Mouse (Mus musculus): ENCODE data around the gene Camk1. TPM values are rescaled to one million over a fixed set of nuclear protein-coding genes. Genes with fewer than 3 reads are reported as not detected.

Gene Camk1
- polyA plus RNA-seq (2015; fragmentation: Nextera tagmentation; extraction: Ambion mirVana), result 105 and 109 TPM in 2 replicates

- Histone ChIP-seq H3K9ac (ENCODE audit: low read length) (peak within 1 kb of the TSS; percentile 97), H3K9me3 (ENCODE audit: control insufficient read depth, low read length) (no peaks in the 10 kb centered on the region), H3K4me1 (replicated peaks; ENCODE audit: control insufficient read depth, insufficient read depth, low read length) (peaks cover 27% of the 10 kb centered on the region), H3K27me3 (ENCODE audit: control insufficient read depth, insufficient read depth, low read depth, low read length) (no peaks in the 10 kb centered on the region), H3K4me2 (ENCODE audit: low read depth, low read length) (peak within 1 kb of the TSS; percentile 85), H3K4me3 (ENCODE audit: low read length) (peak within 1 kb of the TSS; percentile 83), H3K36me3 (ENCODE audit: control insufficient read depth, insufficient read depth, low read length) (peaks cover 2% of the 10 kb centered on the region; the same call in 1 of the 2 replicates), H3K27ac (ENCODE audit: low read length) (peak within 1 kb of the TSS; percentile 66)
- peak; percentile 94 for ATAC-seq (ENCODE audit: low read depth)
- WGBS, result 9% methylated on average over 32 of the region's 32 CpGs
These were observed at the start of gene Camk1 for GRCm38 (mm10) chr6:113343177-113344092. Gene Camk1, minus strand, starts transcription at chr6:113343984.

DNA sequence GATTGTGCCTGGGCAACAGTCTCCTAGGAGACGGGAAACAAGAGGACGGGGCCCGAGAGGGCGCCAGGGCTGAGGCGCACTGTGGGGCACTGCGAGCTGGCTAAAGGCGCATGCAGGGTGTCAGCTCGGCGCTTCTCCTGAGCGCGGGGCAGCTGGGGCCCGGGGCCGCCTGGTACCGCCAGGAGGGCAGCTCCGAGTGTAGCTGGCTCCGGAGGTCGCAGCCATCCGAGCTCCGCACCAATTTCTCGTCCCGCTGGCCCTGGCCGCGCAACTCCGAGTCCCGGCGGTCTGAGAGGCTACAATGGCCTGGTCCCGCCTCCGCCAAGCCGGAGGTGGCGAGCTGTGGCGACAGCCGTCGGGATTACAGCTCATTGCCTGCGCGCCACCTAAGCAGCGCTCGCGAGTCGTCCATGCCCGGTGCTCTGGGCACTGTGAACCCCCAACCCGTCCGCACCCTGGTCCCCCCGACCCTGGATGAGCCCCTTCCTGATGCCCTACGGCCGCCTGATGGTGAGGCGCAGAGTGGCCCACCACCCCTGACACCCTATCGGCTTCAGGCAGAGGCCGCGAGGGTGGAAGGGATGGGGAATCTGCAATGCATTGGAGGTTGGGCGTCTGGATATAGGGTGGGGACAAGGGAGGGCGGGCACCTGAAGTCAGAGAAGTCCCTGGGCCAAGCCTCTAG lies 48.7 kb upstream of the Camk1 start:
- peak overlapping the region; percentile 84 for H3K4me2 ChIP-seq (ENCODE audit: low read depth, low read length)
- no peaks in the 10 kb centered on the region for H3K27me3 ChIP-seq (ENCODE audit: control insufficient read depth, insufficient read depth, low read depth, low read length)
- no peaks in the 10 kb centered on the region for H3K9me3 ChIP-seq (ENCODE audit: control insufficient read depth, low read length)
- H3K4me1 ChIP-seq (replicated peaks; ENCODE audit: control insufficient read depth, insufficient read depth, low read length), result peaks cover 4% of the 10 kb centered on the region
- peak overlapping the region; percentile 52 for H3K4me3 ChIP-seq (ENCODE audit: low read length)
- H3K36me3 ChIP-seq (ENCODE audit: control insufficient read depth, insufficient read depth, low read length), result peaks cover 21% of the 10 kb centered on the region
- H3K27ac ChIP-seq (ENCODE audit: low read length), result no peak overlapping the region
- ATAC-seq (ENCODE audit: low read depth), result peak; percentile 85
- 3% methylated on average over 50 of the region's 51 CpGs for WGBS
- H3K9ac ChIP-seq (ENCODE audit: low read length), result peak overlapping the region; percentile 69

GRCm38 (mm10) chr6:113392015-113392386 lies 48.2 kb upstream of the Camk1 start:
- no peak; the same call in 1 of the 2 replicates for ATAC-seq (ENCODE audit: low read depth)
- Histone ChIP-seq H3K4me2 (ENCODE audit: low read depth, low read length) (peak overlapping the region; percentile 84), H3K4me3 (ENCODE audit: low read length) (peak overlapping the region; percentile 52), H3K4me1 (replicated peaks; ENCODE audit: control insufficient read depth, insufficient read depth, low read length) (peaks cover 4% of the 10 kb centered on the region), H3K9ac (ENCODE audit: low read length) (peak overlapping the region; percentile 69), H3K36me3 (ENCODE audit: control insufficient read depth, insufficient read depth, low read length) (peaks cover 22% of the 10 kb centered on the region), H3K9me3 (ENCODE audit: control insufficient read depth, low read length) (no peaks in the 10 kb centered on the region), H3K27ac (ENCODE audit: low read length) (no peak overlapping the region), H3K27me3 (ENCODE audit: control insufficient read depth, insufficient read depth, low read depth, low read length) (no peaks in the 10 kb centered on the region)
- WGBS, result 23% methylated on average over 10 of the region's 10 CpGs

GRCm38 (mm10) chr6:113390715-113391114 lies 46.9 kb upstream of the Camk1 start:
- Histone ChIP-seq H3K27ac (ENCODE audit: low read length) (no peak overlapping the region), H3K36me3 (ENCODE audit: control insufficient read depth, insufficient read depth, low read length) (peaks cover 28% of the 10 kb centered on the region), H3K4me3 (ENCODE audit: low read length) (no peak overlapping the region), H3K4me1 (replicated peaks; ENCODE audit: control insufficient read depth, insufficient read depth, low read length) (peaks cover 4% of the 10 kb centered on the region), H3K4me2 (ENCODE audit: low read depth, low read length) (no peak overlapping the region), H3K9ac (ENCODE audit: low read length) (no peak overlapping the region), H3K27me3 (ENCODE audit: control insufficient read depth, insufficient read depth, low read depth, low read length) (no peaks in the 10 kb centered on the region), H3K9me3 (ENCODE audit: control insufficient read depth, low read length) (no peaks in the 10 kb centered on the region)
- WGBS, result 96% methylated on average over 3 of the region's 3 CpGs
- ATAC-seq (ENCODE audit: low read depth), result no peak

GRCm38 (mm10) chr6:113388960-113389359 lies 45.2 kb upstream of the Camk1 start, which contains the start of gene Ttll3:
Gene Ttll3, plus strand, starts transcription at chr6:113389260.
- Histone ChIP-seq H3K27ac (ENCODE audit: low read length) (no peak within 1 kb of the TSS), H3K9me3 (ENCODE audit: control insufficient read depth, low read length) (no peaks in the 10 kb centered on the region), H3K4me3 (ENCODE audit: low read length) (no peak within 1 kb of the TSS), H3K4me2 (ENCODE audit: low read depth, low read length) (no peak within 1 kb of the TSS), H3K27me3 (ENCODE audit: control insufficient read depth, insufficient read depth, low read depth, low read length) (no peaks in the 10 kb centered on the region), H3K36me3 (ENCODE audit: control insufficient read depth, insufficient read depth, low read length) (peaks cover 44% of the 10 kb centered on the region), H3K9ac (ENCODE audit: low read length) (no peak within 1 kb of the TSS), H3K4me1 (replicated peaks; ENCODE audit: control insufficient read depth, insufficient read depth, low read length) (peaks cover 4% of the 10 kb centered on the region)
- no peak for ATAC-seq (ENCODE audit: low read depth)
- WGBS, result 64% methylated on average over 8 of the region's 8 CpGs

DNA sequence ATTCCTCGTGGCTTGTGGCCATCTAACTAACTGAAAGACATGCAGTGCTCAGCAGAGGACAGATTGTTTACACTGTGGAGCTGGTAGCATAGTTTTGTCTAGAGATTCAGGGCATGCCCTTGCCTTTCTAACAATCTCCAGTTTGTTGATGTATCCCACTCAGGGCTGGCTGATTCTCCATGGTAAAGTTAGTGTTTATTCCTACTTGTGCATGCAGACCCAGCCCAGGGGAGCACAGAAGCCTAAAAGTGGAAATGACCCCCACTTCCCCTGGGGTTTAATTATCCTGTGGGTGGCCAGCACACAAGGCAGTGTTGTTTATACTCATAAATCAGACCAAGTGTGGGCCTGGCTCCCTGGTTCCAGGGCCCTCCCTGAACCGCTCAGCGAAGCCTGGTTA lies 42.2 kb upstream of the Camk1 start:
- H3K9me3 ChIP-seq (ENCODE audit: control insufficient read depth, low read length), result no peaks in the 10 kb centered on the region
- no peak overlapping the region for H3K4me3 ChIP-seq (ENCODE audit: low read length)
- no peak overlapping the region for H3K27ac ChIP-seq (ENCODE audit: low read length)
- no peaks in the 10 kb centered on the region for H3K27me3 ChIP-seq (ENCODE audit: control insufficient read depth, insufficient read depth, low read depth, low read length)
- no peak for ATAC-seq (ENCODE audit: low read depth)
- peaks cover 66% of the 10 kb centered on the region for H3K36me3 ChIP-seq (ENCODE audit: control insufficient read depth, insufficient read depth, low read length)
- no peak overlapping the region for H3K4me2 ChIP-seq (ENCODE audit: low read depth, low read length)
- 64% methylated on average over 3 of the region's 3 CpGs for WGBS
- H3K9ac ChIP-seq (ENCODE audit: low read length), result no peak overlapping the region
- no peaks in the 10 kb centered on the region for H3K4me1 ChIP-seq (replicated peaks; ENCODE audit: control insufficient read depth, insufficient read depth, low read length)

GRCm38 (mm10) chr6:113385160-113385714 lies 41.5 kb upstream of the Camk1 start:
- no peak for ATAC-seq (ENCODE audit: low read depth)
- H3K9me3 ChIP-seq (ENCODE audit: control insufficient read depth, low read length), result no peaks in the 10 kb centered on the region
- peaks cover 72% of the 10 kb centered on the region for H3K36me3 ChIP-seq (ENCODE audit: control insufficient read depth, insufficient read depth, low read length)
- H3K4me1 ChIP-seq (replicated peaks; ENCODE audit: control insufficient read depth, insufficient read depth, low read length), result no peaks in the 10 kb centered on the region
- no peak overlapping the region for H3K4me2 ChIP-seq (ENCODE audit: low read depth, low read length)
- H3K27me3 ChIP-seq (ENCODE audit: control insufficient read depth, insufficient read depth, low read depth, low read length), result no peaks in the 10 kb centered on the region
- H3K9ac ChIP-seq (ENCODE audit: low read length), result no peak overlapping the region
- H3K27ac ChIP-seq (ENCODE audit: low read length), result no peak overlapping the region
- WGBS, result 72% methylated on average over 11 of the region's 11 CpGs
- H3K4me3 ChIP-seq (ENCODE audit: low read length), result no peak overlapping the region

GRCm38 (mm10) chr6:113384351-113384927 lies 40.7 kb upstream of the Camk1 start:
- Histone ChIP-seq H3K9me3 (ENCODE audit: control insufficient read depth, low read length) (no peaks in the 10 kb centered on the region), H3K4me1 (replicated peaks; ENCODE audit: control insufficient read depth, insufficient read depth, low read length) (peaks cover 3% of the 10 kb centered on the region), H3K4me3 (ENCODE audit: low read length) (no peak overlapping the region), H3K9ac (ENCODE audit: low read length) (no peak overlapping the region), H3K27me3 (ENCODE audit: control insufficient read depth, insufficient read depth, low read depth, low read length) (no peaks in the 10 kb centered on the region), H3K27ac (ENCODE audit: low read length) (no peak overlapping the region), H3K4me2 (ENCODE audit: low read depth, low read length) (no peak overlapping the region), H3K36me3 (ENCODE audit: control insufficient read depth, insufficient read depth, low read length) (peaks cover 66% of the 10 kb centered on the region)
- ATAC-seq (ENCODE audit: low read depth), result no peak
- 93% methylated on average over 8 of the region's 8 CpGs for WGBS

DNA sequence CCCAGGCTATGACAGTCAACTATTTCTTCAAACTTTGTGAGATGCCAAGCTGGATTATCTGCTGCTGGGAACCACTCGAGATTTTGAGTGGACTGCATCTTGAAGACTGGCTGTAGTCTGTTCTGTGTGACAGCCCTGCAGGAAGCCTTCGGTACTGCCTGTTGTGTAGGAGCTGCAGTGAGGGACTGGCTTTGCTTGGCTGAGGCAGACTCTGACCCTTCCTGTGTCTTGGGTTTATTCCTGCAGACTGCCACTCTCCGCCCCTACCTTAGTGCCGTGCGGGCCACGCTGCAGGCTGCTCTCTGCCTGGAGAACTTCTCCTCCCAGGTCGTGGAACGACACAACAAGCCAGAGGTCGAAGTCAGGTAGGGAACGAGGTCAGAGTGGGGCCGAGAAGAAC lies 36.7 kb upstream of the Camk1 start:
- H3K9ac ChIP-seq (ENCODE audit: low read length), result no peak overlapping the region
- H3K4me3 ChIP-seq (ENCODE audit: low read length), result no peak overlapping the region
- H3K36me3 ChIP-seq (ENCODE audit: control insufficient read depth, insufficient read depth, low read length), result peaks cover 45% of the 10 kb centered on the region
- peaks cover 12% of the 10 kb centered on the region for H3K4me1 ChIP-seq (replicated peaks; ENCODE audit: control insufficient read depth, insufficient read depth, low read length)
- no peak overlapping the region for H3K27ac ChIP-seq (ENCODE audit: low read length)
- H3K4me2 ChIP-seq (ENCODE audit: low read depth, low read length), result no peak overlapping the region
- ATAC-seq (ENCODE audit: low read depth), result no peak
- H3K9me3 ChIP-seq (ENCODE audit: control insufficient read depth, low read length), result no peaks in the 10 kb centered on the region
- WGBS, result 90% methylated on average over 11 of the region's 11 CpGs
- no peaks in the 10 kb centered on the region for H3K27me3 ChIP-seq (ENCODE audit: control insufficient read depth, insufficient read depth, low read depth, low read length)
